Mouse (Mus musculus): ENCODE data around the gene Slc27a3.

DNA sequence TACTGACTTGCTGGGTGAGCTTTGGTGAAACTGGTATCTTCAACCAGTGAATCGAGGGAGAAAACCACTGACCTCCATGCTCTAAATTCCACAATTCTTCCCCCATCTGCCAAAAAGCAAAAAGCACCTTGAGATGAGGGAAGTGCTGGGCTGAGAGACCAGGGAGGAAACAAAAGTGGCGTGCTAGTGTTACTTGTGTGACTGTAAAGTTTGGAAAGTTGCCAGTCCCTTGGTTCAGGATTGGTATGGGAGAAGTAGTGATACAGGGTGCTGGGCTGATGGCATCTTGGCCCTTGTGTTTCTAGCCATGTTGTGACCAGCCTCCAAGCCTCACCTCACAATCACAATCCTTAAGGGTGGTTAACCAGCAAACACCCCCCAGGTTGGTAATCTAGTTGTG is 27.4 kb downstream of the Slc27a3 start:
- TF ChIP-seq CTCF (IDR thresholded peaks at IDR 0.05; ENCODE audit: borderline replicate concordance, extremely low read depth, insufficient read depth, insufficient read length) (no peak), POLR2A (IDR thresholded peaks at IDR 0.05; ENCODE audit: borderline replicate concordance, extremely low read depth, insufficient read depth, insufficient read length, poor library complexity, severe bottlenecking) (no peak)

All from brain, embryonic 14.5 days (tissue).